Mouse (Mus musculus): ENCODE data around the gene Rptor. TPM values are rescaled to one million over a fixed set of nuclear protein-coding genes. Genes with fewer than 3 reads are reported as not detected.

The Rptor gene
- polyA plus RNA-seq, 1 experiment from 2014 or later: 17.7 TPM

GRCm38 (mm10) chr11:119572316-119573010 lies 30.2 kb upstream of the Rptor start:
- 54% methylated on average over 15 of the region's 15 CpGs for WGBS

GRCm38 (mm10) chr11:119576855-119577254 lies 25.9 kb upstream of the Rptor start:
- Histone ChIP-seq H3K4me1 (peaks cover 12% of the 10 kb centered on the region), H3K9ac (no peak overlapping the region), H3K4me3 (no peak overlapping the region), H3K4me2 (replicated peaks) (no peak overlapping the region), H3K27me3 (no peaks in the 10 kb centered on the region), H3K27ac (0 out of 2 replicates have a peak overlapping the region, but pooled peaks have one; percentile 25), H3K36me3 (no peaks in the 10 kb centered on the region), H3K9me3 (no peaks in the 10 kb centered on the region)
- no peak for ATAC-seq (ENCODE audit: insufficient number of reproducible peaks, insufficient read depth, low FRiP score, low TSS enrichment)
- WGBS: 13% methylated on average over 4 of the region's 4 CpGs

More at GRCm38 (mm10) chr11:119572316-119573010, 30.2 kb upstream of the Rptor start:
- Histone ChIP-seq H3K9ac (no peak overlapping the region), H3K27me3 (no peaks in the 10 kb centered on the region), H3K4me2 (replicated peaks) (no peak overlapping the region), H3K27ac (no peak overlapping the region), H3K4me1 (peaks cover 12% of the 10 kb centered on the region), H3K4me3 (no peak overlapping the region), H3K9me3 (no peaks in the 10 kb centered on the region), H3K36me3 (no peaks in the 10 kb centered on the region)
- ATAC-seq (ENCODE audit: insufficient number of reproducible peaks, insufficient read depth, low FRiP score, low TSS enrichment): no peak

GRCm38 (mm10) chr11:119577721-119578120 lies 25.0 kb upstream of the Rptor start:
- Histone ChIP-seq H3K36me3 (no peaks in the 10 kb centered on the region), H3K27ac (no peak overlapping the region), H3K4me2 (replicated peaks) (no peak overlapping the region), H3K4me3 (no peak overlapping the region), H3K9me3 (no peaks in the 10 kb centered on the region), H3K27me3 (no peaks in the 10 kb centered on the region), H3K9ac (no peak overlapping the region), H3K4me1 (peaks cover 9% of the 10 kb centered on the region)
- WGBS: 91% methylated on average over 2 of the region's 2 CpGs
- ATAC-seq (ENCODE audit: insufficient number of reproducible peaks, insufficient read depth, low FRiP score, low TSS enrichment): no peak

GRCm38 (mm10) chr11:119586511-119586910 lies 16.2 kb upstream of the Rptor start:
- ATAC-seq (ENCODE audit: insufficient number of reproducible peaks, insufficient read depth, low FRiP score, low TSS enrichment): no peak
- H3K9ac ChIP-seq: no peak overlapping the region

GRCm38 (mm10) chr11:119587112-119587511 lies 15.6 kb upstream of the Rptor start:
- Histone ChIP-seq H3K27me3 (no peaks in the 10 kb centered on the region), H3K4me3 (no peak overlapping the region), H3K9me3 (no peaks in the 10 kb centered on the region), H3K9ac (no peak overlapping the region), H3K4me2 (replicated peaks) (no peak overlapping the region), H3K36me3 (no peaks in the 10 kb centered on the region), H3K27ac (no peak overlapping the region), H3K4me1 (peaks cover 2% of the 10 kb centered on the region; the same call in 1 of the 2 replicates)
- WGBS: 60% methylated on average over 5 of the region's 5 CpGs
- no peak for ATAC-seq (ENCODE audit: insufficient number of reproducible peaks, insufficient read depth, low FRiP score, low TSS enrichment)

More at GRCm38 (mm10) chr11:119586511-119586910, 16.2 kb upstream of the Rptor start:
- Histone ChIP-seq H3K4me1 (peaks cover 2% of the 10 kb centered on the region; the same call in 1 of the 2 replicates), H3K36me3 (no peaks in the 10 kb centered on the region), H3K27me3 (no peaks in the 10 kb centered on the region), H3K27ac (no peak overlapping the region), H3K9me3 (no peaks in the 10 kb centered on the region), H3K4me3 (no peak overlapping the region), H3K4me2 (replicated peaks) (no peak overlapping the region)
- 80% methylated on average over 4 of the region's 4 CpGs for WGBS

- Histone ChIP-seq H3K9ac (no peak overlapping the region), H3K27me3 (0 out of 2 replicates have a peak, but pooled peaks cover 5% of the 10 kb centered on the region), H3K4me2 (replicated peaks) (no peak overlapping the region), H3K4me3 (no peak overlapping the region), H3K27ac (no peak overlapping the region), H3K36me3 (no peaks in the 10 kb centered on the region), H3K9me3 (no peaks in the 10 kb centered on the region), H3K4me1 (peaks cover 2% of the 10 kb centered on the region; the same call in 1 of the 2 replicates)
- no peak for ATAC-seq (ENCODE audit: insufficient number of reproducible peaks, insufficient read depth, low FRiP score, low TSS enrichment)
- WGBS: 87% methylated on average over 7 of the region's 7 CpGs
These were observed 13.5 kb upstream of the Rptor start for GRCm38 (mm10) chr11:119589242-119589641.

GRCm38 (mm10) chr11:119593966-119594365 lies 8.7 kb upstream of the Rptor start:
- Histone ChIP-seq H3K27me3 (0 out of 2 replicates have a peak, but pooled peaks cover 5% of the 10 kb centered on the region), H3K4me1 (peaks cover 5% of the 10 kb centered on the region; the same call in 1 of the 2 replicates), H3K4me3 (no peak overlapping the region), H3K9me3 (no peaks in the 10 kb centered on the region), H3K9ac (no peak overlapping the region), H3K27ac (no peak overlapping the region), H3K36me3 (no peaks in the 10 kb centered on the region), H3K4me2 (replicated peaks) (no peak overlapping the region)
- no peak for ATAC-seq (ENCODE audit: insufficient number of reproducible peaks, insufficient read depth, low FRiP score, low TSS enrichment)
- WGBS: 25% methylated on average over 3 of the region's 3 CpGs

GRCm38 (mm10) chr11:119598856-119599255 lies 3.8 kb upstream of the Rptor start:
- H3K36me3 ChIP-seq: no peaks in the 10 kb centered on the region
- no peak overlapping the region for H3K4me3 ChIP-seq
- 0 out of 2 replicates have a peak, but pooled peaks cover 1% of the 10 kb centered on the region for H3K27me3 ChIP-seq
- H3K9ac ChIP-seq: no peak overlapping the region
- no peaks in the 10 kb centered on the region for H3K9me3 ChIP-seq
- peaks cover 9% of the 10 kb centered on the region for H3K4me1 ChIP-seq
- H3K4me2 ChIP-seq (replicated peaks): no peak overlapping the region
- ATAC-seq (ENCODE audit: insufficient number of reproducible peaks, insufficient read depth, low FRiP score, low TSS enrichment): no peak
- WGBS: 29% methylated on average over 3 of the region's 3 CpGs
- no peak overlapping the region for H3K27ac ChIP-seq

- peaks cover 16% of the 10 kb centered on the region for H3K4me1 ChIP-seq
- no peak overlapping the region for H3K4me2 ChIP-seq (replicated peaks)
- no peak overlapping the region for H3K4me3 ChIP-seq
- no peak for ATAC-seq (ENCODE audit: insufficient number of reproducible peaks, insufficient read depth, low FRiP score, low TSS enrichment)
- no peaks in the 10 kb centered on the region for H3K27me3 ChIP-seq
- H3K27ac ChIP-seq: no peak overlapping the region
- 82% methylated on average over 1 of the region's 1 CpGs for WGBS
- H3K36me3 ChIP-seq: no peaks in the 10 kb centered on the region
- no peaks in the 10 kb centered on the region for H3K9me3 ChIP-seq
- no peak overlapping the region for H3K9ac ChIP-seq
These were observed 2.4 kb upstream of the Rptor start for GRCm38 (mm10) chr11:119600286-119600685.

GRCm38 (mm10) chr11:119602177-119602700 lies 466 bp upstream of the Rptor start:
- 39% methylated on average over 10 of the region's 10 CpGs for WGBS
- H3K9ac ChIP-seq: no peak overlapping the region

GRCm38 (mm10) chr11:119603527-119603905 lies 811 bp downstream of the Rptor start:
- peaks cover 16% of the 10 kb centered on the region for H3K4me1 ChIP-seq
- no peaks in the 10 kb centered on the region for H3K27me3 ChIP-seq
- peaks cover 12% of the 10 kb centered on the region for H3K36me3 ChIP-seq
- WGBS: under 1% methylated on average over 30 of the region's 30 CpGs
- ATAC-seq (ENCODE audit: insufficient number of reproducible peaks, insufficient read depth, low FRiP score, low TSS enrichment): no peak
- H3K9me3 ChIP-seq: no peaks in the 10 kb centered on the region
- peak overlapping the region; percentile 97 for H3K9ac ChIP-seq
- peak overlapping the region; percentile 81 for H3K27ac ChIP-seq
- H3K4me2 ChIP-seq (replicated peaks): peak overlapping the region; percentile 77
- peak overlapping the region; percentile 92 for H3K4me3 ChIP-seq

More at GRCm38 (mm10) chr11:119602177-119602700, 466 bp upstream of the Rptor start:
- H3K4me1 ChIP-seq: peaks cover 16% of the 10 kb centered on the region
- H3K27me3 ChIP-seq: no peaks in the 10 kb centered on the region
- H3K27ac ChIP-seq: no peak overlapping the region
- peak overlapping the region; percentile 92 for H3K4me3 ChIP-seq
- no peaks in the 10 kb centered on the region for H3K9me3 ChIP-seq
- ATAC-seq (ENCODE audit: insufficient number of reproducible peaks, insufficient read depth, low FRiP score, low TSS enrichment): no peak
- peak overlapping the region; percentile 77 for H3K4me2 ChIP-seq (replicated peaks)
- peaks cover 6% of the 10 kb centered on the region; the same call in 1 of the 2 replicates for H3K36me3 ChIP-seq

- Histone ChIP-seq H3K9me3 (no peaks in the 10 kb centered on the region), H3K36me3 (peaks cover 15% of the 10 kb centered on the region), H3K4me2 (replicated peaks) (no peak overlapping the region), H3K4me1 (peaks cover 10% of the 10 kb centered on the region), H3K27ac (no peak overlapping the region), H3K4me3 (no peak overlapping the region), H3K27me3 (no peaks in the 10 kb centered on the region), H3K9ac (no peak overlapping the region)
- 94% methylated on average over 5 of the region's 5 CpGs for WGBS
- no peak for ATAC-seq (ENCODE audit: insufficient number of reproducible peaks, insufficient read depth, low FRiP score, low TSS enrichment)
These were observed 4.8 kb downstream of the Rptor start for GRCm38 (mm10) chr11:119607464-119607863.

Measured in embryonic facial prominence, embryonic 12.5 days (tissue).